Comparison of ENCODE assay signal across 9 mouse cellular contexts in genomic region chr8:108692669-108693665, GRCm38 (mm10).
DNase-seq lines count a peak whose midpoint lies in the region; ATAC-seq and TF ChIP-seq lines count a peak whose summit lies in the region.
"Had no signal": no experiment of that assay in that cellular context is flagged by ENCODE, and none has a peak within 500 bp of the region (broad histone marks: within the 10 kb centered on the region; RNA-seq: fewer than 3 reads in every experiment).

No protein-coding gene starts in this region.

- TF ChIP-seq EP300 in MEL (IDR thresholded peaks at IDR 0.05; ENCODE audit: low read depth in 1 of 2, low read length in 2 of 2) = no peak

- no peaks in the 10 kb centered on the region for H3K9me3 ChIP-seq in heart, embryonic 11.5 days (replicated peaks; ENCODE audit: control insufficient read depth, low read length)
- H3K9me3 ChIP-seq in MEL (replicated peaks; ENCODE audit: insufficient read depth, low read length) = no peaks in the 10 kb centered on the region
- no peaks in the 10 kb centered on the region for H3K9me3 ChIP-seq in heart, embryonic 15.5 days (replicated peaks)
- no peaks in the 10 kb centered on the region for H3K9me3 ChIP-seq in liver, embryonic 16.5 days (replicated peaks; ENCODE audit: control insufficient read depth, low read length)

- intact Hi-C loops in left cerebral cortex, postnatal 25 days (cut with DNase I) = no loop called here

- TF ChIP-seq POLR2A in MEL (IDR thresholded peaks at IDR 0.05; ENCODE audit: control insufficient read depth in 1 of 2, insufficient read depth in 1 of 2, low read depth in 1 of 2, low read length in 2 of 2, poor library complexity in 1 of 2) = no peak

- H3K36me3 ChIP-seq in heart, embryonic 11.5 days (ENCODE audit: control insufficient read depth, insufficient read depth, low read length) = no peaks in the 10 kb centered on the region
- peaks cover 0 to 8% of the 10 kb centered on the region in 2 experiments; a peak in 2 of 4 replicates for H3K36me3 ChIP-seq in MEL (ENCODE audit: control insufficient read depth in 1 of 2, insufficient read depth in 2 of 2, low read length in 2 of 2)
- no peaks in the 10 kb centered on the region for H3K36me3 ChIP-seq in heart, embryonic 15.5 days
- H3K36me3 ChIP-seq in liver, embryonic 16.5 days (ENCODE audit: control insufficient read depth, insufficient read depth) = no peaks in the 10 kb centered on the region
- H3K36me3 ChIP-seq: G1E had no signal

- H3K27me3 ChIP-seq in heart, embryonic 11.5 days (ENCODE audit: control insufficient read depth, insufficient read depth, low read length) = peaks cover 33% of the 10 kb centered on the region
- no peaks in the 10 kb centered on the region for H3K27me3 ChIP-seq in MEL (ENCODE audit: control insufficient read depth in 1 of 2, insufficient read depth in 2 of 2, low read length in 2 of 2)
- H3K27me3 ChIP-seq in heart, embryonic 15.5 days = peaks cover 38% of the 10 kb centered on the region
- H3K27me3 ChIP-seq in liver, embryonic 16.5 days (ENCODE audit: control insufficient read depth, insufficient read depth, low read depth, low read length) = peaks cover 38% of the 10 kb centered on the region

- H3K79me2 ChIP-seq in MEL (ENCODE audit: control insufficient read depth, insufficient read depth, low read length, poor library complexity) = no peaks in the 10 kb centered on the region

- TF ChIP-seq RAD21 in MEL (IDR thresholded peaks at IDR 0.05; ENCODE audit: low read depth, low read length) = no peak

- no peak overlapping the region for H3K27ac ChIP-seq in heart, embryonic 11.5 days (ENCODE audit: low read depth, low read length)
- H3K27ac ChIP-seq in MEL (ENCODE audit: control insufficient read depth, low read depth, low read length) = no peak overlapping the region
- H3K27ac ChIP-seq in heart, embryonic 15.5 days = no peak overlapping the region
- H3K27ac ChIP-seq in liver, embryonic 16.5 days (ENCODE audit: low read length) = no peak overlapping the region

- ATAC-seq in heart, embryonic 11.5 days (replicated peaks; ENCODE audit: insufficient number of reproducible peaks, low FRiP score, low TSS enrichment) = no peak
- ATAC-seq in heart, embryonic 15.5 days (replicated peaks; ENCODE audit: insufficient number of reproducible peaks, insufficient read depth, low FRiP score, low read depth) = no peak
- ATAC-seq in liver, embryonic 16.5 days (ENCODE audit: low read depth) = no peak
- ATAC-seq in activated CD4-positive, CD25-positive, alpha-beta regulatory T cell, adult 4 months = no peak

- H3K4me1 ChIP-seq in heart, embryonic 11.5 days (ENCODE audit: control insufficient read depth, insufficient read depth, low read length) = peaks cover 38% of the 10 kb centered on the region
- peaks cover 0 to 11% of the 10 kb centered on the region in 2 experiments; a peak in 2 of 4 replicates for H3K4me1 ChIP-seq in MEL (ENCODE audit: control insufficient read depth in 1 of 2, insufficient read depth in 2 of 2, low read length in 2 of 2)
- H3K4me1 ChIP-seq in heart, embryonic 15.5 days (replicated peaks) = peaks cover 46% of the 10 kb centered on the region
- H3K4me1 ChIP-seq in liver, embryonic 16.5 days (ENCODE audit: control insufficient read depth, low read depth, low read length) = peaks cover 8% of the 10 kb centered on the region

- peak overlapping the region; percentile 79 for H3K4me2 ChIP-seq in heart, embryonic 11.5 days
- H3K4me2 ChIP-seq in heart, embryonic 15.5 days = peak overlapping the region; percentile 74; the same call in 1 of the 2 replicates
- peak overlapping the region; percentile 49 for H3K4me2 ChIP-seq in liver, embryonic 16.5 days (ENCODE audit: low read depth, low read length)

- H3K9ac ChIP-seq in heart, embryonic 11.5 days (ENCODE audit: low read depth, low read length) = no peak overlapping the region
- peak overlapping the region; percentile 57 for H3K9ac ChIP-seq in MEL (ENCODE audit: control insufficient read depth, low read depth, low read length, poor library complexity, severe bottlenecking)
- no peak overlapping the region for H3K9ac ChIP-seq in heart, embryonic 15.5 days
- no peak overlapping the region for H3K9ac ChIP-seq in liver, embryonic 16.5 days (ENCODE audit: low read depth, low read length)

- H3K4me3 ChIP-seq in heart, embryonic 11.5 days (ENCODE audit: low read depth, low read length) = no peak overlapping the region
- peak overlapping the region in 1 of 2 experiments; percentile 58; a peak in 1 of 4 replicates for H3K4me3 ChIP-seq in MEL (ENCODE audit: control insufficient read depth in 1 of 2, insufficient read depth in 1 of 2, low read depth in 2 of 2, low read length in 2 of 2)
- H3K4me3 ChIP-seq in heart, embryonic 15.5 days = no peak overlapping the region
- no peak overlapping the region for H3K4me3 ChIP-seq in liver, embryonic 16.5 days (ENCODE audit: low read depth, low read length)

- WGBS in heart, embryonic 11.5 days (ENCODE audit: insufficient replicate concordance) = 66% methylated on average over 6 of the region's 6 CpGs
- 70% methylated on average over 6 of the region's 6 CpGs for WGBS in heart, embryonic 15.5 days
- WGBS in liver, embryonic 16.5 days (ENCODE audit: insufficient replicate concordance) = 61% methylated on average over 6 of the region's 6 CpGs

- TF ChIP-seq CTCF in MEL (IDR thresholded peaks at IDR 0.05 in 2 of 3, conservative IDR thresholded peaks at IDR 0.05 in 1 of 3; ENCODE audit: control insufficient read depth in 1 of 3, insufficient read depth in 1 of 3, low read depth in 2 of 3, low read length in 3 of 3, poor library complexity in 1 of 3, severe bottlenecking in 1 of 3) = no peak

- DNase-seq in heart, adult 9 months (ENCODE audit: low spot score in 2 of 2) = no peak
- peak; percentile 18 for DNase-seq in MEL (ENCODE audit: low read depth, low spot score)
- no peak for DNase-seq in left cerebral cortex, postnatal 25 days (ENCODE audit: low spot score in 2 of 2)
- no peak for DNase-seq in cerebellum, postnatal 36 days

TF ChIP-seq in MEL, 35 proteins besides CTCF, POLR2A, EP300 and RAD21:
- TF ChIP-seq MAZ (IDR thresholded peaks at IDR 0.05; ENCODE audit: low read depth, low read length) (no peak), ZNF384 (IDR thresholded peaks at IDR 0.05; ENCODE audit: low read depth, low read length) (peak; percentile 16; the same call in 1 of the 2 replicates)
